Mouse (Mus musculus) forebrain, embryonic 12.5 days (tissue): ENCODE data around the gene Tes. TPM values are rescaled to one million over a fixed set of nuclear protein-coding genes. Genes with fewer than 3 reads are reported as not detected.

Experiments used
- ATAC-seq: fragments of 200-750 bp; cut with Nextera tagmentation; 2 replicates; pipeline ENCODE4 v1.8.0; 2017; ENCODE audit warnings: moderate TSS enrichment; ENCODE audit not compliant: low FRiP score
- H3K27ac ChIP-seq: fragments of 300-500 bp; sonication (generic); 2 replicates; pipeline ENCODE4 v1.5.1; 2016; ENCODE audit warnings: mild to moderate bottlenecking
- H3K27me3 ChIP-seq: fragments of 300-500 bp; sonication (generic); 2 replicates; pipeline ENCODE4 v1.6.1; 2016; ENCODE audit warnings: mild to moderate bottlenecking
- H3K36me3 ChIP-seq: fragments of 300-500 bp; sonication (generic); replicated peaks from 2 replicates; pipeline ENCODE4 v1.6.1; 2016; ENCODE audit warnings: mild to moderate bottlenecking
- H3K4me1 ChIP-seq: fragments of 300-500 bp; sonication (generic); 2 replicates; pipeline ENCODE4 v1.6.1; 2016
- H3K4me2 ChIP-seq: fragments of 300-500 bp; sonication (generic); 2 replicates; pipeline ENCODE4 v1.6.1; 2016; ENCODE audit warnings: mild to moderate bottlenecking, moderate library complexity
- H3K4me3 ChIP-seq: fragments of 300-500 bp; sonication (generic); replicated peaks from 2 replicates; pipeline ENCODE4 v1.5.1; 2016; ENCODE audit warnings: mild to moderate bottlenecking
- H3K9ac ChIP-seq: fragments of 300-500 bp; sonication (generic); 2 replicates; pipeline ENCODE4 v1.6.1; 2016; ENCODE audit warnings: mild to moderate bottlenecking
- H3K9me3 ChIP-seq: fragments of 300-500 bp; sonication (generic); 2 replicates; pipeline ENCODE4 v1.6.1; 2016
- WGBS: fragments of 180-500 bp; shearing (Covaris S2); methylation state at CpG from one replicate; pipeline ENCODE4 v1.1.7; 2016; 5-methylcytosine and 5-hydroxymethylcytosine counted together
- polyA plus RNA-seq: library from polyadenylated mRNA; unstranded; fragments of >200 nt; fragmentation: Nextera tagmentation; extraction: Ambion mirVana; gene quantifications from 2 replicates; pipeline ENCODE4 v1.2.1, GENCODE M21; 2016

Gene Tes
- 26.5 and 28.8 TPM in 2 replicates for polyA plus RNA-seq

- H3K4me1 ChIP-seq, result peaks cover 7% of the 10 kb centered on the region
Measured at GRCm38 (mm10) chr6:17064936-17065790, at the start of gene Tes. Gene Tes (plus strand): TSS chr6:17065149.

GRCm38 (mm10) chr6:17025886-17026285 lies 39.1 kb upstream of the Tes start:
- Histone ChIP-seq H3K36me3 (no peaks in the 10 kb centered on the region), H3K9me3 (no peaks in the 10 kb centered on the region), H3K4me2 (no peak overlapping the region), H3K9ac (no peak overlapping the region), H3K4me3 (no peak overlapping the region), H3K4me1 (no peaks in the 10 kb centered on the region), H3K27ac (no peak overlapping the region), H3K27me3 (0 out of 2 replicates have a peak, but pooled peaks cover 3% of the 10 kb centered on the region)
- WGBS, result 64% methylated on average over 7 of the region's 7 CpGs
- no peak for ATAC-seq

More at GRCm38 (mm10) chr6:17064936-17065790, at the start of gene Tes:
- H3K4me3 ChIP-seq, result peak within 1 kb of the TSS; percentile 59
- no peak within 1 kb of the TSS for H3K27ac ChIP-seq
- WGBS, result under 1% methylated on average over 63 of the region's 63 CpGs
- ATAC-seq, result peak; percentile 98
- no peaks in the 10 kb centered on the region for H3K9me3 ChIP-seq
- no peaks in the 10 kb centered on the region for H3K36me3 ChIP-seq
- H3K4me2 ChIP-seq, result peak within 1 kb of the TSS; percentile 93
- H3K9ac ChIP-seq, result peak within 1 kb of the TSS; percentile 55
- peaks cover 29% of the 10 kb centered on the region for H3K27me3 ChIP-seq

- no peak overlapping the region for H3K9ac ChIP-seq
- no peaks in the 10 kb centered on the region for H3K9me3 ChIP-seq
- H3K27me3 ChIP-seq, result 0 out of 2 replicates have a peak, but pooled peaks cover 3% of the 10 kb centered on the region
- WGBS, result 23% methylated on average over 8 of the region's 8 CpGs
- H3K4me3 ChIP-seq, result no peak overlapping the region
- H3K4me1 ChIP-seq, result peaks cover 6% of the 10 kb centered on the region
- H3K36me3 ChIP-seq, result no peaks in the 10 kb centered on the region
- H3K27ac ChIP-seq, result no peak overlapping the region
- H3K4me2 ChIP-seq, result no peak overlapping the region
- peak; percentile 44; the same call in 1 of the 2 replicates for ATAC-seq
Measured at GRCm38 (mm10) chr6:17027572-17027971, 37.4 kb upstream of the Tes start.

- H3K27me3 ChIP-seq, result 0 out of 2 replicates have a peak, but pooled peaks cover 3% of the 10 kb centered on the region
- H3K36me3 ChIP-seq, result no peaks in the 10 kb centered on the region
- WGBS, result 87% methylated on average over 8 of the region's 8 CpGs
- H3K4me2 ChIP-seq, result no peak overlapping the region
- no peaks in the 10 kb centered on the region for H3K9me3 ChIP-seq
- H3K4me3 ChIP-seq, result no peak overlapping the region
- no peak overlapping the region for H3K9ac ChIP-seq
- H3K27ac ChIP-seq, result no peak overlapping the region
- H3K4me1 ChIP-seq, result peaks cover 9% of the 10 kb centered on the region
- ATAC-seq, result no peak
Measured at GRCm38 (mm10) chr6:17028809-17029208, 36.1 kb upstream of the Tes start.

- no peak overlapping the region for H3K9ac ChIP-seq
Measured at GRCm38 (mm10) chr6:17032231-17032728, 32.7 kb upstream of the Tes start.

GRCm38 (mm10) chr6:17034095-17034494 lies 30.9 kb upstream of the Tes start:
- no peak for ATAC-seq
- 94% methylated on average over 2 of the region's 2 CpGs for WGBS
- Histone ChIP-seq H3K4me3 (no peak overlapping the region), H3K27me3 (0 out of 2 replicates have a peak, but pooled peaks cover 3% of the 10 kb centered on the region), H3K27ac (no peak overlapping the region), H3K9me3 (no peaks in the 10 kb centered on the region), H3K4me1 (peaks cover 9% of the 10 kb centered on the region), H3K4me2 (no peak overlapping the region), H3K9ac (no peak overlapping the region), H3K36me3 (no peaks in the 10 kb centered on the region)

More at GRCm38 (mm10) chr6:17032231-17032728, 32.7 kb upstream of the Tes start:
- Histone ChIP-seq H3K27me3 (0 out of 2 replicates have a peak, but pooled peaks cover 3% of the 10 kb centered on the region), H3K9me3 (no peaks in the 10 kb centered on the region), H3K4me3 (no peak overlapping the region), H3K36me3 (no peaks in the 10 kb centered on the region), H3K4me1 (peaks cover 9% of the 10 kb centered on the region), H3K4me2 (no peak overlapping the region), H3K27ac (no peak overlapping the region)
- 0 out of 2 replicates have a peak, but pooled peaks have one; percentile 27 for ATAC-seq
- WGBS, result 4% methylated on average over 2 of the region's 2 CpGs

GRCm38 (mm10) chr6:17035228-17035627 lies 29.7 kb upstream of the Tes start:
- H3K4me2 ChIP-seq, result no peak overlapping the region
- H3K4me3 ChIP-seq, result no peak overlapping the region
- H3K36me3 ChIP-seq, result no peaks in the 10 kb centered on the region
- H3K9ac ChIP-seq, result no peak overlapping the region
- no peak for ATAC-seq
- no peaks in the 10 kb centered on the region for H3K9me3 ChIP-seq
- H3K27ac ChIP-seq, result no peak overlapping the region
- H3K4me1 ChIP-seq, result peaks cover 9% of the 10 kb centered on the region
- no peaks in the 10 kb centered on the region for H3K27me3 ChIP-seq

GRCm38 (mm10) chr6:17051432-17052025 lies 13.4 kb upstream of the Tes start:
- Histone ChIP-seq H3K36me3 (no peaks in the 10 kb centered on the region), H3K27ac (no peak overlapping the region), H3K9ac (no peak overlapping the region), H3K4me2 (no peak overlapping the region), H3K4me3 (no peak overlapping the region), H3K27me3 (no peaks in the 10 kb centered on the region), H3K4me1 (no peaks in the 10 kb centered on the region), H3K9me3 (no peaks in the 10 kb centered on the region)
- 81% methylated on average over 4 of the region's 4 CpGs for WGBS
- ATAC-seq, result no peak

GRCm38 (mm10) chr6:17053028-17053660 lies 11.8 kb upstream of the Tes start:
- Histone ChIP-seq H3K36me3 (no peaks in the 10 kb centered on the region), H3K27ac (no peak overlapping the region), H3K4me2 (no peak overlapping the region), H3K4me3 (no peak overlapping the region), H3K9me3 (no peaks in the 10 kb centered on the region), H3K4me1 (no peaks in the 10 kb centered on the region), H3K9ac (no peak overlapping the region), H3K27me3 (no peaks in the 10 kb centered on the region)
- no peak for ATAC-seq
- 82% methylated on average over 6 of the region's 6 CpGs for WGBS

GRCm38 (mm10) chr6:17054781-17055180 lies 10.2 kb upstream of the Tes start:
- Histone ChIP-seq H3K9me3 (no peaks in the 10 kb centered on the region), H3K4me1 (no peaks in the 10 kb centered on the region), H3K9ac (no peak overlapping the region), H3K27ac (no peak overlapping the region), H3K4me3 (no peak overlapping the region), H3K4me2 (no peak overlapping the region), H3K36me3 (no peaks in the 10 kb centered on the region), H3K27me3 (no peaks in the 10 kb centered on the region)
- 92% methylated on average over 2 of the region's 2 CpGs for WGBS
- no peak for ATAC-seq

- Histone ChIP-seq H3K4me2 (no peak overlapping the region), H3K4me3 (no peak overlapping the region), H3K27me3 (no peaks in the 10 kb centered on the region), H3K27ac (no peak overlapping the region), H3K4me1 (no peaks in the 10 kb centered on the region), H3K36me3 (no peaks in the 10 kb centered on the region), H3K9me3 (no peaks in the 10 kb centered on the region), H3K9ac (no peak overlapping the region)
- WGBS, result 80% methylated on average over 2 of the region's 2 CpGs
- ATAC-seq, result no peak
Measured at GRCm38 (mm10) chr6:17055659-17056058, 9.3 kb upstream of the Tes start.

GRCm38 (mm10) chr6:17059501-17059900 lies 5.4 kb upstream of the Tes start:
- Histone ChIP-seq H3K9ac (no peak overlapping the region), H3K4me2 (no peak overlapping the region), H3K4me3 (no peak overlapping the region), H3K4me1 (no peaks in the 10 kb centered on the region), H3K27me3 (0 out of 2 replicates have a peak, but pooled peaks cover 7% of the 10 kb centered on the region), H3K9me3 (no peaks in the 10 kb centered on the region), H3K36me3 (no peaks in the 10 kb centered on the region), H3K27ac (no peak overlapping the region)
- no peak for ATAC-seq
- 90% methylated on average over 2 of the region's 2 CpGs for WGBS
